Mouse (Mus musculus): Measurements from ENCODE around the gene Vsig8.

GRCm38 (mm10) chr1:172566131-172566530, 10.4 kb downstream of the Vsig8 start:
- TF ChIP-seq POLR2A (IDR thresholded peaks at IDR 0.05; ENCODE audit: extremely low read depth, insufficient read depth, low read length) (no peak), CTCF (IDR thresholded peaks at IDR 0.05; ENCODE audit: extremely low read depth, insufficient read depth, low read length) (no peak)

Data from cortical plate, adult 2 months (tissue).